Mouse (Mus musculus) limb, embryonic 11.5 days (tissue): Measurements from ENCODE around the gene Tmem202. TPM values are rescaled to one million over a fixed set of nuclear protein-coding genes. Genes with fewer than 3 reads are reported as not detected.

Experiments used
- ATAC-seq: fragments of 200-750 bp; cut with Nextera tagmentation; 2 replicates; pipeline ENCODE4 v1.8.0; 2017; ENCODE audit warnings: low read depth; ENCODE audit not compliant: insufficient number of reproducible peaks, low FRiP score, low TSS enrichment
- DNase-seq: peaks from one replicate; pipeline ENCODE4 v3.0.0-alpha.2; 2015; ENCODE audit warnings: low spot score
- H3K27ac ChIP-seq: fragments of 300-500 bp; sonication (generic); replicated peaks from 2 replicates; pipeline ENCODE4 v1.5.1; 2014; ENCODE audit warnings: low read depth, mild to moderate bottlenecking, low read length
- H3K27me3 ChIP-seq: fragments of 300-500 bp; sonication (generic); 2 replicates; pipeline ENCODE4 v1.6.1; 2014; ENCODE audit warnings: mild to moderate bottlenecking, low read length, mixed read lengths; ENCODE audit not compliant: control insufficient read depth, insufficient read depth
- H3K36me3 ChIP-seq: fragments of 300-500 bp; sonication (generic); 2 replicates; pipeline ENCODE4 v1.6.1; 2014; ENCODE audit warnings: mild to moderate bottlenecking, low read length, moderate library complexity, mixed read lengths; ENCODE audit not compliant: control insufficient read depth, insufficient read depth
- H3K4me1 ChIP-seq: fragments of 300-500 bp; sonication (generic); 2 replicates; pipeline ENCODE4 v1.6.1; 2014; ENCODE audit warnings: low read length, mixed read lengths; ENCODE audit not compliant: control insufficient read depth, insufficient read depth
- H3K4me2 ChIP-seq: fragments of 300-500 bp; sonication (generic); 2 replicates; pipeline ENCODE4 v1.6.1; 2014; ENCODE audit warnings: low read depth, mild to moderate bottlenecking, moderate library complexity; ENCODE audit not compliant: severe bottlenecking
- H3K4me3 ChIP-seq: fragments of 300-500 bp; sonication (generic); 2 replicates; pipeline ENCODE4 v1.5.1; 2014; ENCODE audit warnings: low read depth, low read length
- H3K9ac ChIP-seq: fragments of 300-500 bp; sonication (generic); 2 replicates; pipeline ENCODE4 v1.6.1; 2014; ENCODE audit warnings: mild to moderate bottlenecking, low read length
- H3K9me3 ChIP-seq: fragments of 300-500 bp; sonication (generic); 2 replicates; pipeline ENCODE4 v1.6.1; 2016; ENCODE audit warnings: low read length; ENCODE audit not compliant: control insufficient read depth
- WGBS: fragments of 180-500 bp; shearing (Covaris S2); extraction: QIAGEN DNeasy Blood & Tissue Kit; methylation state at CpG from one replicate; pipeline ENCODE4 v1.1.7; 2014; 5-methylcytosine and 5-hydroxymethylcytosine counted together
- polyA plus RNA-seq: library from polyadenylated mRNA; unstranded; fragments of >200 nt; fragmentation: Nextera tagmentation; extraction: Ambion mirVana; gene quantifications from 2 replicates; pipeline ENCODE4 v1.2.1, GENCODE M21; 2014

Tmem202 gene
- polyA plus RNA-seq, 1 experiment from 2014 or later, result 0.13 TPM

- WGBS, result 84% methylated on average over 3 of the region's 3 CpGs
- no peak overlapping the region for H3K27ac ChIP-seq
- DNase-seq (no peak), ATAC-seq (no peak)
- H3K4me2 ChIP-seq, result no peak overlapping the region
- H3K4me1 ChIP-seq, result no peaks in the 10 kb centered on the region
- H3K4me3 ChIP-seq, result no peak overlapping the region
- H3K36me3 ChIP-seq, result no peaks in the 10 kb centered on the region
- no peaks in the 10 kb centered on the region for H3K27me3 ChIP-seq
- H3K9me3 ChIP-seq, result no peaks in the 10 kb centered on the region
- H3K9ac ChIP-seq, result no peak overlapping the region
Measured at GRCm38 (mm10) chr9:59527580-59527979, 12.1 kb downstream of the Tmem202 start.

GRCm38 (mm10) chr9:59526727-59527126 is 12.9 kb downstream of the Tmem202 start:
- Histone ChIP-seq H3K9me3 (no peaks in the 10 kb centered on the region), H3K4me2 (no peak overlapping the region), H3K4me1 (no peaks in the 10 kb centered on the region), H3K27ac (no peak overlapping the region), H3K27me3 (no peaks in the 10 kb centered on the region), H3K4me3 (no peak overlapping the region), H3K9ac (no peak overlapping the region), H3K36me3 (no peaks in the 10 kb centered on the region)
- ATAC-seq (no peak), DNase-seq (no peak)
- 80% methylated on average over 6 of the region's 6 CpGs for WGBS

DNA sequence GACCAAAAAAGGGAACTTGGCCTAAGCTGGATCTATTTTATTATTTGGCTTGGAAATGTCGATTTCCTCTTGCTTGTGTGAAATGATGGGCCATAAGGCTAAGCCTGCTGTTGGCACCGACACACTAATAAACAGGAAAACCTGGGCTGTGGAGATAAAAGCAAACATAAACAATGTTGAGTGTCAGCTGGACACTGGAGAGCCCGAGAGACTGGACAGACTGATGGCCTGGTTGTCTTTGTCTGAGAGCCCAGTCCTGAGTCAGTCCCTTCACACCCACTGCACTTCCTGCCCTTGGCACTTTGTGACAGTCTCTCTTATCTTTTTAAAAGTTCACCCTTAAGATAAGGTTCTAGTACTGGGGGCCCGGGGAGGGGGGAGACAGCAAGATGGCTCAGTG is 16.7 kb downstream of the Tmem202 start:
- H3K27ac ChIP-seq, result no peak overlapping the region
- no peaks in the 10 kb centered on the region for H3K36me3 ChIP-seq
- no peaks in the 10 kb centered on the region for H3K9me3 ChIP-seq
- no peak overlapping the region for H3K9ac ChIP-seq
- DNase-seq, result no peak
- 49% methylated on average over 4 of the region's 4 CpGs for WGBS
- H3K27me3 ChIP-seq, result no peaks in the 10 kb centered on the region
- no peaks in the 10 kb centered on the region for H3K4me1 ChIP-seq
- no peak overlapping the region for H3K4me3 ChIP-seq
- no peak for ATAC-seq
- H3K4me2 ChIP-seq, result no peak overlapping the region

DNA sequence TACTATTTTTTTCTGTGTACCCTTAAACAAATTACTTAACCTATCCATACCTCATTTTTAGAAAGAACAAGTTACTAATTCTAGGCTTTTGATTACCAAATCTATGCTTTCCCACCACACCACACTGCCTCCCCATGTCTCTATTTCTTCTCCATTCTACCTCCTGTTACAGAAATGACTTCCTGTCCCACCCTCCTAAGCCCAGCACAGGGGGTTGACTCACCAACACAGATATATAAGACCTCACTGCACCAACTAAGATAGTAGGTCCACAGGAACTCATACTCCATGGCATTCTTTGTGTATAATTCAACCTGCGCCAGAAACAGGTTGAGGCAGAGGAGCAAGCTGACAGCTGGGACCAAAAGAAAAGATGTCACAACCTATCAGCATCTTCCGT is 20.3 kb downstream of the Tmem202 start:
- no peak overlapping the region for H3K4me3 ChIP-seq
- no peak for ATAC-seq
- no peaks in the 10 kb centered on the region for H3K4me1 ChIP-seq
- no peak overlapping the region for H3K4me2 ChIP-seq
- WGBS, result 90% methylated on average over 2 of the region's 2 CpGs
- DNase-seq, result no peak
- no peaks in the 10 kb centered on the region for H3K9me3 ChIP-seq
- no peak overlapping the region for H3K9ac ChIP-seq
- no peaks in the 10 kb centered on the region for H3K27me3 ChIP-seq
- no peaks in the 10 kb centered on the region for H3K36me3 ChIP-seq
- H3K27ac ChIP-seq, result no peak overlapping the region

DNA sequence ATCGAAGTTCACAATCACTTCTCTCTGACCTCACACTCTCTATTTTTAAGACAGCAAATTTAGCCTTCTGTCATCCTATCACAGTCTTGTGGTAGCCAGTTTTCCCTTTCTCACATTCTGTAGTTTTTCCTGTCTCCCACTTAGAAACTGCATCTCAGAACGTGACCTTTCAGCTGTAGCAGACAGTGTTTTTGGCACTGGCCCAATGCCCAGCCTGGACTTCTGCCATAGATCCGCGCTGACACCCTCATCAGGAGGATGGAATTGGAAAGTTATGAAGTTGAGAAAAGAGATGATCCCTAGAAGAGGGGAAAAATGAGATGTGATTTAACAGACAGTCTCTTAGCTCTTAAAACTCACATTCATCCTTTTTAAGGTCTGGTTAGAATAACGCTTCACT is 20.7 kb downstream of the Tmem202 start:
- no peaks in the 10 kb centered on the region for H3K4me1 ChIP-seq
- H3K9ac ChIP-seq, result no peak overlapping the region
- 94% methylated on average over 5 of the region's 5 CpGs for whole genome bisulfite sequencing
- ATAC-seq, result no peak
- no peak for DNase-seq
- no peaks in the 10 kb centered on the region for H3K27me3 ChIP-seq
- no peak overlapping the region for H3K27ac ChIP-seq
- no peak overlapping the region for H3K4me2 ChIP-seq
- H3K9me3 ChIP-seq, result no peaks in the 10 kb centered on the region
- H3K36me3 ChIP-seq, result no peaks in the 10 kb centered on the region
- H3K4me3 ChIP-seq, result no peak overlapping the region

DNA sequence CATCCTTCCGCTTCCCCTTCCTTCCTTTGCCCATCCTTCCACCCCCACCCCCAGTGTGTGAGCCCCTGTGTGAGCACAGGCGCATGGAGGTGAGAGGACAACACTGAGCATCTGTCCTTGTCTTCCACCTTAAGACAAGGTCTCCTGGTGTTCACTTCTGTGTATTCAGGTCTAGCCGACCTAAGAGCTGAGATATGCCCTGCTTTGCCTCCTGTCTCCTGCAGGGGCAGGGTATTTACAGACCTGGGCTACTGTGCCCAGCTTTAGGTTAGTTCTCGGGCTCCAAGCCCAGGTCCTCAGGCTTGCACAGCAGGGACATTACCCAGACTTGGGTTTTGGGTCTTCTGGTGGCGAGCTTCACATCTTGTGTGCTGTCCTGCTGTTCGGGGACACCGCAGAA is 22.5 kb downstream of the Tmem202 start:
- Histone ChIP-seq H3K4me3 (no peak overlapping the region), H3K27me3 (no peaks in the 10 kb centered on the region), H3K9me3 (no peaks in the 10 kb centered on the region), H3K27ac (no peak overlapping the region), H3K4me2 (no peak overlapping the region), H3K4me1 (no peaks in the 10 kb centered on the region), H3K36me3 (no peaks in the 10 kb centered on the region), H3K9ac (peak overlapping the region; percentile 22; the same call in 1 of the 2 replicates)
- no peak for ATAC-seq
- 45% methylated on average over 7 of the region's 7 CpGs for WGBS
- DNase-seq, result no peak

GRCm38 (mm10) chr9:59515069-59515468 is 24.6 kb downstream of the Tmem202 start:
- ATAC-seq (no peak), DNase-seq (no peak)
- Histone ChIP-seq H3K27me3 (no peaks in the 10 kb centered on the region), H3K9me3 (no peaks in the 10 kb centered on the region), H3K4me2 (no peak overlapping the region), H3K4me3 (no peak overlapping the region), H3K27ac (no peak overlapping the region), H3K4me1 (no peaks in the 10 kb centered on the region), H3K36me3 (no peaks in the 10 kb centered on the region), H3K9ac (no peak overlapping the region)
- 76% methylated on average over 3 of the region's 3 CpGs for WGBS

DNA sequence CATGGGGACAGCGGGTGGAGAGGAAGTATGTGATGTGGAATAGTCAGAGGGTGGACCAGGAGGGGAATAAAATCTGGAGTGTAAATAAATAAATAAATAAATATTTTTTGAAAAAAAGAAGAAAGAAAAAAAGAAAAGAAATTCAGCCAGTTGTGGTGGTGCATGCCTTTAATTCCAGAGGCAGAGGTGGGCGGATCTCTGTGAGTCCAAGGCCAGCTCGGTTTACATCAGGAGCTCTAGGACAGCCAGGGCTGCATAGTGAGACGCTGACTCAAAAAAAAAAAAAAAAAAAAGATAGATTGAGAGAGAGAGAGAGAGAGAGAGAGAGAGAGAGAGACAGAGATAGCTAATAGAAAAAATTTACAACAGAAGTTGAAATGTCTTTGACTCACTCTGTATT is 27.3 kb downstream of the Tmem202 start:
- ATAC-seq (no peak), DNase-seq (no peak)
- H3K36me3 ChIP-seq, result no peaks in the 10 kb centered on the region
- no peak overlapping the region for H3K4me3 ChIP-seq
- 47% methylated on average over 4 of the region's 4 CpGs for whole genome bisulfite sequencing
- H3K4me2 ChIP-seq, result no peak overlapping the region
- H3K27ac ChIP-seq, result no peak overlapping the region
- no peaks in the 10 kb centered on the region for H3K4me1 ChIP-seq
- no peak overlapping the region for H3K9ac ChIP-seq
- H3K9me3 ChIP-seq, result no peaks in the 10 kb centered on the region
- no peaks in the 10 kb centered on the region for H3K27me3 ChIP-seq

DNA sequence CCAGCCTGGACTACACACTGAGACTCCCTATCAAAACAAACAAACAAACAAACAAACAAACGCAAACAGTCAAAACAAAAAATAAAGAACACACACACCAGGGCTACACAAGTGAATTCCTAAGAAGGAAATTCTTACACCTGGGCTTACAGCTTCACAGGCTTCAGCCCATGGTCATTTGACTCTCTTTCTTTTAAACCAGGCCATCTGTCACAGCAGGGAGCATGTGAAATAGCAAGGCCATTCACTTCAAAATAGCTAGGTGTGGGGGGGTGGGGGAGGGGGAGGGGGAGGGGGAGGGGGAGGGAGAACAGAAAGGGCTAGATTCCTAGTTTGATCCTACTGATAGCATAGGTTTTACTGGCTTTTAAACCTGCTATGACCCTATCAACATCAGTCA is 31.5 kb downstream of the Tmem202 start:
- H3K36me3 ChIP-seq, result no peaks in the 10 kb centered on the region
- H3K27ac ChIP-seq, result no peak overlapping the region
- no peaks in the 10 kb centered on the region for H3K4me1 ChIP-seq
- no peak for ATAC-seq
- no peak overlapping the region for H3K9ac ChIP-seq
- no peak overlapping the region for H3K4me3 ChIP-seq
- H3K9me3 ChIP-seq, result no peaks in the 10 kb centered on the region
- H3K27me3 ChIP-seq, result no peaks in the 10 kb centered on the region
- no peak for DNase-seq
- no peak overlapping the region for H3K4me2 ChIP-seq
- 44% methylated on average over 1 of the region's 1 CpGs for WGBS
